Mouse (Mus musculus) heart, embryonic 11.5 days (tissue): ENCODE results near the gene Supt5. TPM values are rescaled to one million over a fixed set of nuclear protein-coding genes. Genes with fewer than 3 reads are reported as not detected.

Experiments
- ATAC-seq: fragments of 200-750 bp; cut with Nextera tagmentation; replicated peaks from 2 replicates; pipeline ENCODE4 v1.8.0; 2017; ENCODE audit warnings: moderate library complexity; ENCODE audit not compliant: insufficient number of reproducible peaks, low FRiP score, low TSS enrichment
- H3K27ac ChIP-seq: fragments of 300-500 bp; sonication (generic); 2 replicates; pipeline ENCODE4 v1.5.1; 2014; ENCODE audit warnings: mild to moderate bottlenecking, low read depth, low read length
- H3K27me3 ChIP-seq: fragments of 300-500 bp; sonication (generic); 2 replicates; pipeline ENCODE4 v1.6.1; 2014; ENCODE audit warnings: mild to moderate bottlenecking, low read length, mixed read lengths; ENCODE audit not compliant: control insufficient read depth, insufficient read depth
- H3K36me3 ChIP-seq: fragments of 300-500 bp; sonication (generic); 2 replicates; pipeline ENCODE4 v1.6.1; 2014; ENCODE audit warnings: mild to moderate bottlenecking, low read length, moderate library complexity, mixed read lengths; ENCODE audit not compliant: control insufficient read depth, insufficient read depth
- H3K4me1 ChIP-seq: fragments of 300-500 bp; sonication (generic); 2 replicates; pipeline ENCODE4 v1.6.1; 2014; ENCODE audit warnings: low read length; ENCODE audit not compliant: control insufficient read depth, insufficient read depth
- H3K4me2 ChIP-seq: fragments of 300-500 bp; sonication (generic); 2 replicates; pipeline ENCODE4 v1.6.1; 2014; ENCODE audit warnings: mild to moderate bottlenecking, moderate library complexity
- H3K4me3 ChIP-seq: fragments of 300-500 bp; sonication (generic); 2 replicates; pipeline ENCODE4 v1.5.1; 2014; ENCODE audit warnings: low read depth, low read length
- H3K9ac ChIP-seq: fragments of 300-500 bp; sonication (generic); 2 replicates; pipeline ENCODE4 v1.6.1; 2014; ENCODE audit warnings: mild to moderate bottlenecking, low read depth, low read length, moderate library complexity
- H3K9me3 ChIP-seq: fragments of 300-500 bp; sonication (generic); replicated peaks from 2 replicates; pipeline ENCODE4 v1.6.1; 2016; ENCODE audit warnings: low read length; ENCODE audit not compliant: control insufficient read depth
- WGBS: fragments of 180-500 bp; shearing (Covaris S2); extraction: QIAGEN DNeasy Blood & Tissue Kit; methylation state at CpG from one replicate; pipeline ENCODE4 v1.1.7; 2014; ENCODE audit not compliant: insufficient replicate concordance; 5-methylcytosine and 5-hydroxymethylcytosine counted together
- polyA plus RNA-seq: library from polyadenylated mRNA; unstranded; fragments of >200 nt; fragmentation: Nextera tagmentation; extraction: Ambion mirVana; gene quantifications from 2 replicates; pipeline ENCODE4 v1.2.1, GENCODE M21; 2014

Gene Supt5
- polyA plus RNA-seq, 1 experiment from 2014 or later: 55.2 TPM

GRCm38 (mm10) chr7:28359854-28360253 lies 21.3 kb upstream of the Supt5 start:
- Histone ChIP-seq H3K36me3 (peaks cover 41% of the 10 kb centered on the region), H3K9ac (no peak overlapping the region), H3K4me3 (no peak overlapping the region), H3K4me1 (peaks cover 27% of the 10 kb centered on the region), H3K9me3 (no peaks in the 10 kb centered on the region), H3K4me2 (no peak overlapping the region), H3K27ac (no peak overlapping the region), H3K27me3 (no peaks in the 10 kb centered on the region)
- no peak for ATAC-seq
- 83% methylated on average over 10 of the region's 10 CpGs for WGBS

GRCm38 (mm10) chr7:28358431-28358830 lies 19.9 kb upstream of the Supt5 start:
- peaks cover 27% of the 10 kb centered on the region for H3K4me1 ChIP-seq
- no peak overlapping the region for H3K9ac ChIP-seq
- WGBS: 51% methylated on average over 7 of the region's 7 CpGs
- H3K4me3 ChIP-seq: no peak overlapping the region
- H3K36me3 ChIP-seq: peaks cover 42% of the 10 kb centered on the region
- ATAC-seq: no peak
- no peaks in the 10 kb centered on the region for H3K27me3 ChIP-seq
- H3K4me2 ChIP-seq: peak overlapping the region; percentile 33; the same call in 1 of the 2 replicates
- H3K9me3 ChIP-seq: no peaks in the 10 kb centered on the region
- peak overlapping the region; percentile 87 for H3K27ac ChIP-seq

- peak overlapping the region; percentile 87 for H3K27ac ChIP-seq
- H3K27me3 ChIP-seq: no peaks in the 10 kb centered on the region
- peaks cover 46% of the 10 kb centered on the region for H3K36me3 ChIP-seq
- no peak for ATAC-seq
- H3K4me1 ChIP-seq: peaks cover 27% of the 10 kb centered on the region
- H3K9ac ChIP-seq: peak overlapping the region; percentile 59
- WGBS: 1% methylated on average over 5 of the region's 5 CpGs
- H3K4me3 ChIP-seq: no peak overlapping the region
- peak overlapping the region; percentile 33 for H3K4me2 ChIP-seq
- no peaks in the 10 kb centered on the region for H3K9me3 ChIP-seq
Measured at GRCm38 (mm10) chr7:28357984-28358383, 19.4 kb upstream of the Supt5 start.

GRCm38 (mm10) chr7:28356981-28357380 lies 18.4 kb upstream of the Supt5 start:
- Histone ChIP-seq H3K4me1 (peaks cover 27% of the 10 kb centered on the region), H3K9ac (0 out of 2 replicates have a peak overlapping the region, but pooled peaks have one; percentile 34), H3K27ac (peak overlapping the region; percentile 87), H3K9me3 (no peaks in the 10 kb centered on the region), H3K27me3 (no peaks in the 10 kb centered on the region), H3K4me3 (no peak overlapping the region), H3K36me3 (peaks cover 44% of the 10 kb centered on the region), H3K4me2 (peak overlapping the region; percentile 33)
- ATAC-seq: peak; percentile 49; the same call in 1 of the 2 replicates
- 9% methylated on average over 5 of the region's 5 CpGs for WGBS

DNA sequence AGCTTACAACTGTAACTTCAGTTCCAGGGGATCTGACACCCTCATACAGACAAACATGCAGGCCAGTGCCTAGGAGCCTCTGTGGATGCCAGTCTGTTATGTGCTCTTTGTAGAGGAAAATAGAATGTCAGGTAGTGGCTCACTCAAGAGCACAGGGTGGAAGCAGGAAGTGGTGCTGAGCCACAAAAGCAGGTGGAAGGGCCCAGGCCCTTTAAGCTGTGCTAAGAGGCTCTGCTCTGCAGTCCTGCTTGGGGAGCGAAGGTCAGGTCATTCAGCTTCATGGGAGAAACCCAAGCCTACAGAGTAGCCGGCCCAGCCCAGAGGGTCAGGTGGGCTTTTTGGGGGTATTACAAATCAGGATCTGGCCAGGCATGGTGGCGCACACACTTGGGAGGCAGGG lies 16.7 kb upstream of the Supt5 start:
- no peaks in the 10 kb centered on the region for H3K9me3 ChIP-seq
- H3K27me3 ChIP-seq: no peaks in the 10 kb centered on the region
- no peak overlapping the region for H3K9ac ChIP-seq
- no peak for ATAC-seq
- H3K4me3 ChIP-seq: no peak overlapping the region
- no peak overlapping the region for H3K4me2 ChIP-seq
- H3K4me1 ChIP-seq: peaks cover 34% of the 10 kb centered on the region
- H3K27ac ChIP-seq: no peak overlapping the region
- 91% methylated on average over 3 of the region's 3 CpGs for WGBS
- peaks cover 34% of the 10 kb centered on the region for H3K36me3 ChIP-seq

DNA sequence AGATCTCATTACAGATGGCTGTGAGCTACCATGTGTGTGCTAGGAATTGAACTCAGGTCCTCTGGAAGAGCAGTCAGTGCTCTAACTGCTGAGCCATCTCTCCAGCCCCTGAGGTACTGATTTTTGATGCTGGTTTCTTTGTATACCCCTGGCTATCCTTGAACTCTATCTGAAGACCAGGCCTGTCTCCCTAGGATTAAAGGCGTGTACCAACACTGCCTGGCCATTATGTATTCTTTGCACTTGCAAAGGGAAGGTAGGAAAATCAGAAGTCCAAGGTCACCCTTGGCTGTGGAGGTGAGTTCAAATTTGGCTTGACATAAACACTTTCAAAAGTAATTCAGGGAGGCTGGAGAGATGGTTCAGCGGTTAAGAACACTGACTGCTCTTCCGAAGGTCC lies 16.1 kb upstream of the Supt5 start:
- no peak overlapping the region for H3K4me2 ChIP-seq
- peaks cover 28% of the 10 kb centered on the region for H3K36me3 ChIP-seq
- H3K4me1 ChIP-seq: peaks cover 35% of the 10 kb centered on the region
- WGBS: 91% methylated on average over 3 of the region's 3 CpGs
- H3K27ac ChIP-seq: no peak overlapping the region
- no peak for ATAC-seq
- H3K4me3 ChIP-seq: no peak overlapping the region
- no peaks in the 10 kb centered on the region for H3K9me3 ChIP-seq
- H3K27me3 ChIP-seq: no peaks in the 10 kb centered on the region
- H3K9ac ChIP-seq: no peak overlapping the region

DNA sequence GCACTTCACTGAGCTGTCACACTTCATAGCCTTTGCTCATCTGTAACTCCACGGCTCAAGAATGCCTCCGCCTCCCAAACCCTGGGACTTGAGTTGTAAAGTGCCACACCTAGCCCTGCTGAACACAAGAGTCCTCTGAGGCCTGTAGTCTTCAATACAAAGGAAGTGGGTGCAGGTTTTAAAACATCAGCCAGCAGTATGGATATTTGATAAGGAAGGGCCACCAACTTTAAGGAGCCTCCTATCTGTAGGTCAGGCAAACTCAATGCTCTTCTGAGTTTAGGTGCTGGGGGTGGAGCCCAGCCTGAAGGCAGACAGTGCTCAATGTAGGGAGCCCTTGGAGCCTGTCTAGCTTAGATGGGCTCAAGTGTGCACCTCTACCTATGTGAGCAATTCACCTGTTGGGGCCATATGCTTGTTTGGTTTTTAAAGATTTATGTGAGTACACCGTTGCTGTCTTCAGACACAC lies 15.6 kb upstream of the Supt5 start:
- WGBS: 77% methylated on average over 3 of the region's 3 CpGs

GRCm38 (mm10) chr7:28353267-28353666 lies 14.7 kb upstream of the Supt5 start:
- 98% methylated on average over 2 of the region's 2 CpGs for WGBS
- Histone ChIP-seq H3K27ac (no peak overlapping the region), H3K9me3 (no peaks in the 10 kb centered on the region), H3K9ac (no peak overlapping the region), H3K36me3 (peaks cover 26% of the 10 kb centered on the region), H3K4me1 (peaks cover 29% of the 10 kb centered on the region), H3K4me3 (no peak overlapping the region), H3K4me2 (no peak overlapping the region), H3K27me3 (no peaks in the 10 kb centered on the region)
- ATAC-seq: no peak

More for the DNA sequence above, 15.6 kb upstream of the Supt5 start:
- no peak overlapping the region for H3K4me3 ChIP-seq
- H3K27me3 ChIP-seq: no peaks in the 10 kb centered on the region
- H3K9ac ChIP-seq: no peak overlapping the region
- H3K36me3 ChIP-seq: peaks cover 26% of the 10 kb centered on the region
- H3K4me2 ChIP-seq: no peak overlapping the region
- no peak overlapping the region for H3K27ac ChIP-seq
- peaks cover 34% of the 10 kb centered on the region for H3K4me1 ChIP-seq
- no peaks in the 10 kb centered on the region for H3K9me3 ChIP-seq
- no peak for ATAC-seq

DNA sequence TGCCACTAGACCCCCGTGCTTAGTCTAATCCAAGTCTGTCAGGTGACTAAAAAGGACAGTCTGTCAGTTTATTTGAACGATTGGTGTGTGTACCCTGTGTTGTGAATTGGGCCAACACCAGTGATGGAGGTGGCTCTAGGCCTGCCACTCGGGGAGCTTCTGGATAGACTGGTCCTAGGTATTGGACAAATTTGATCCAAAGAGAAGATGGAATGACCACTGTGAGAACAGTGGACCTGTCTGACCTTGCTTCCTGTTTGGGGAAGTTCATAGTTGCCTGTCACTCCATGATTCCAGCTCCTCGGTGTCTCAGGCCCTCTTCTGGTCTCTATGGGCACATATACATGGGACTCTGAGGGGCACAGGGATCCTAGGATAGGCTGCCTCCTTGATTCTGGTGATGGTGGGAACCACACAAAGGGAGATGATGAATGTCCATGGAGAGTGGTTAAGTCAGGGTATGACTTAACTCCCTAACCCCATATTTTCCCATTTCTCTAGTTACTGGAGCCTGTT lies 13.2 kb upstream of the Supt5 start:
- ATAC-seq: no peak
- no peaks in the 10 kb centered on the region for H3K27me3 ChIP-seq
- H3K27ac ChIP-seq: no peak overlapping the region
- WGBS: 35% methylated on average over 4 of the region's 4 CpGs
- H3K4me1 ChIP-seq: peaks cover 14% of the 10 kb centered on the region
- H3K4me3 ChIP-seq: peak overlapping the region; percentile 92
- H3K9me3 ChIP-seq: no peaks in the 10 kb centered on the region
- peak overlapping the region; percentile 94 for H3K4me2 ChIP-seq
- peak overlapping the region; percentile 98 for H3K9ac ChIP-seq
- H3K36me3 ChIP-seq: peaks cover 26% of the 10 kb centered on the region
